Mouse (Mus musculus) ovary, postnatal 14 days (tissue): ENCODE data around the gene Faim2.

ENCODE experiments used
- DNase-seq: peaks from one replicate; pipeline ENCODE4 v3.0.0; 2022; ENCODE audit warnings: low spot score

The Faim2 gene

GRCm38 (mm10) chr15:99527629-99528353 is at the start of gene Faim2:
Faim2 (minus strand) TSS chr15:99528165.
- DNase-seq = no peak

GRCm38 (mm10) chr15:99569123-99569522 is 41.2 kb upstream of the Faim2 start:
- DNase-seq = no peak

GRCm38 (mm10) chr15:99568682-99569081 is 40.7 kb upstream of the Faim2 start:
- DNase-seq = no peak

GRCm38 (mm10) chr15:99567371-99567770 is 39.4 kb upstream of the Faim2 start:
- no peak for DNase-seq

GRCm38 (mm10) chr15:99560246-99560645 is 32.3 kb upstream of the Faim2 start:
- DNase-seq = no peak

- no peak for DNase-seq
These were observed 31.0 kb upstream of the Faim2 start for GRCm38 (mm10) chr15:99558947-99559346.

- DNase-seq = no peak
These were observed 25.8 kb upstream of the Faim2 start for GRCm38 (mm10) chr15:99553767-99554166.

GRCm38 (mm10) chr15:99549901-99550300 is 21.9 kb upstream of the Faim2 start:
- no peak for DNase-seq

- DNase-seq = no peak
These were observed 19.8 kb upstream of the Faim2 start for GRCm38 (mm10) chr15:99547732-99548131.

GRCm38 (mm10) chr15:99546596-99546995 is 18.6 kb upstream of the Faim2 start:
- peak; percentile 9 for DNase-seq

- DNase-seq = no peak
These were observed 16.1 kb upstream of the Faim2 start for GRCm38 (mm10) chr15:99544047-99544446.

GRCm38 (mm10) chr15:99539891-99540290 is 11.9 kb upstream of the Faim2 start:
- DNase-seq = no peak

GRCm38 (mm10) chr15:99536889-99537862 is 9.2 kb upstream of the Faim2 start:
- no peak for DNase-seq

- no peak for DNase-seq
These were observed 4.1 kb upstream of the Faim2 start for GRCm38 (mm10) chr15:99532023-99532422.

GRCm38 (mm10) chr15:99531146-99531545 is 3.2 kb upstream of the Faim2 start:
- DNase-seq = no peak

- DNase-seq = no peak
These were observed 1.3 kb downstream of the Faim2 start for GRCm38 (mm10) chr15:99526681-99527080.

- no peak for DNase-seq
These were observed 7.7 kb downstream of the Faim2 start for GRCm38 (mm10) chr15:99520306-99520705.

GRCm38 (mm10) chr15:99519626-99520025 is 8.3 kb downstream of the Faim2 start:
- no peak for DNase-seq

GRCm38 (mm10) chr15:99517715-99518114 is 10.2 kb downstream of the Faim2 start:
- DNase-seq = no peak

- no peak for DNase-seq
These were observed 11.2 kb downstream of the Faim2 start for GRCm38 (mm10) chr15:99516715-99517114.

GRCm38 (mm10) chr15:99511797-99512525 is 16.0 kb downstream of the Faim2 start:
- peak; percentile 34 for DNase-seq

- DNase-seq = no peak
These were observed 17.3 kb downstream of the Faim2 start for GRCm38 (mm10) chr15:99510621-99511020.
